Mouse (Mus musculus) lung, postnatal 25 days (tissue): ENCODE results near the gene Drg1.
A peak's percentile ranks its signal among the peaks of the same experiment; 100 is the strongest.

Experiments
- DNase-seq: peaks from one replicate; pipeline ENCODE4 v3.0.0; 2022; ENCODE audit warnings: low spot score

The Drg1 gene

GRCm38 (mm10) chr11:3289803-3290639, 23.8 kb upstream of the Drg1 start:
- DNase-seq = peak; percentile 80

- DNase-seq = peak; percentile 78
Observed at GRCm38 (mm10) chr11:3289302-3289802, 23.1 kb upstream of the Drg1 start.

- DNase-seq = peak; percentile 34
Observed at GRCm38 (mm10) chr11:3288521-3289301, 22.5 kb upstream of the Drg1 start, which contains the start of gene Patz1. Gene Patz1 (plus strand): TSS chr11:3288874.

- DNase-seq = no peak
Observed at GRCm38 (mm10) chr11:3287921-3288320, 21.7 kb upstream of the Drg1 start.

GRCm38 (mm10) chr11:3287131-3287530, 20.9 kb upstream of the Drg1 start:
- DNase-seq = no peak

- DNase-seq = no peak
Observed at GRCm38 (mm10) chr11:3285940-3286339, 19.7 kb upstream of the Drg1 start.

GRCm38 (mm10) chr11:3283645-3284044, 17.4 kb upstream of the Drg1 start:
- DNase-seq = peak; percentile 79

GRCm38 (mm10) chr11:3282887-3283286, 16.7 kb upstream of the Drg1 start:
- DNase-seq = no peak

DNA sequence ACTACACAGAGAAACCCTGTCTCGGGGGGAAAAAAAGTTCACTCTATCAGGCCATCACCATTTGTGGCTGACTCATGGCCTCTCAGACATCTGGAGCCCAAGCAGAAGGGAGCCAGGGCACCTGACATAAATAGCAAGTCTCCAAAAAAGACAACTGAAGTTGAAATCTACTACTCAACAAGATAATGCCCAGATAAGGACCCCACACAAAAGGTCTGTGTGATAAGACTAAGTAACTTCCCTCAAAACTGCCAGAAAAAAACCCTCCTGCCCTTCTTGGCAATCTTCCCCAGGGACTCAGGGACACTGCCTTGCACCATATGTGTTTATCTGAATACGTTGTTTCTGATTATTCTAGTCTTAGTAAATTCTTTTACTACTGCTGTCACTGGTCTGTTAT, 13.5 kb upstream of the Drg1 start:
- no peak for DNase-seq

- DNase-seq = no peak
Observed at GRCm38 (mm10) chr11:3278351-3278750, 12.1 kb upstream of the Drg1 start.

DNA sequence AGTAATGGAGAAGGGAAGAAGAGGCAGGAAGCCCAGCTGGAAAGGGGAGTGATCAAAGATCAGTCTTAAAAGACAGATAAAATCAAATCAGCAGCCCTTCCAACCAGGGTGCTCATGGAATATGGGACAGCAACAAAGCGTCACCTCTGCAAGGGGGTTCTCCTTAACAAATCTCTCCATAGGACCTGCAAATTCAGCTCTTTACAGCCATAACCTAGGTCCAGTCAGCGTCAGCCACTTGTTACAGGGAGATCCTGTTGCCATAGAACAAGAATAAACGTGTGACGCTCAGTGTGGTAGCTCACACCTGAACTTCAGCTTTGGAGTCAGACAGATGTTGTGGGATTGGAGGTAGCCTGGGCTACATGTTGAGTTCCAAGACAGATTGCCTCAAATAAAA, 3.0 kb upstream of the Drg1 start:
- no peak for DNase-seq

DNA sequence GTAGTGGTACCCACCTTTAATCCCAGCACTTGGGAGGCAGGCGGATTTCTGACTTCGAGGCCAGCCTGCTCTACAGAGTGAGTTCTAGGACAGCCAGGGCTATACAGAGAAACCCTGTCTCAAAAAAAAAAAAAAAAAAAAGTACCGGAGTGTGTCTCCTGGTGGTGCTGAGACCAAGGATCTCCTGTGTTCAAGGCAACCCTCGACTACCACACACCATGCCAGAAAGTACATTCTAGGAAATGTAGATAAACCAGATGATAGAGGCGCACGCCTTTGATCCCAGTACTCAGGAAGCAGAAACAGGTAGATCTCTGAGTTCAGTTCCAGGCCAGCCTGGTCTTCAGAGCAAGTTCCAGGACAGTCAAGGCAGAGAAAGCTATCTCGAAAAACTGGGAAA, 918 bp upstream of the Drg1 start:
- DNase-seq = no peak

GRCm38 (mm10) chr11:3265291-3266078, 730 bp downstream of the Drg1 start:
- peak; percentile 21 for DNase-seq

- no peak for DNase-seq
Observed at GRCm38 (mm10) chr11:3259537-3259936, 6.7 kb downstream of the Drg1 start.

DNA sequence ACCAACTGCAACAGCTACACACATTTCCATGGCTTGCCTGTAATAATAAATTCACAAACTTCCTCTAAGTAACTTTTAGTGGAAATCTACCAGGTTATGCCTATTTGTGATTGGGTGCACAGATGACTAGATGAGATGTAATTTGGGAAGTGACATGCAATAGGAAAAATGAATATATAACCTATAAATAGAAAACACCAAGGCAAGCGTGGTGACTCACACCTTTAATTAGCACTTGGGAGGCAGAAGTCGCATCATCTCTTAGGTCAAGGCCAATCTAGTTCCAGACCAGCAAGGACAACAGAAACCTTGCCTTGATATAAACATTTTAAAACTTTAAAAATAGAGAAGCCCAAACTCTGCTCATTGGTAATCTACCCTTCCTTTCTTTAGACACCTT, 18.8 kb downstream of the Drg1 start:
- no peak for DNase-seq

- DNase-seq = no peak
Observed at GRCm38 (mm10) chr11:3243771-3244170, 22.4 kb downstream of the Drg1 start.

DNA sequence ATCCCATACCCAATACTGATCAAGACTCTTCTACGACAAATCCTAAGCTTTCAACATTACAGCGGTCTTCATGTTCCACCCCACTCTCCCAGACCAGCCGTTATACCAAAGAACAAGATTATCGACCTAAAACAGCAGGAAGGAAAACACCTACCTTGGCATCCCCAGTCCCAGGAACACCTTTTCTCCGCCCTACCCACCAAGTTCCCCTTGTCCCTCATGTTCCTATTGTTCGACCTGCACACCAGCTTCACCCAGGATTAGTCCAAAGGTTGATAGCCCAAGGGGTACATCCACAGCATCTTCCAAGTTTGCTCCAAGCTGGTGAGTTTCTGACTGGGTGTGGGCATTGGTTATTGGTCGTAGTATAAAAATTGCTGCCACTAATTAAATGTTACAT, 23.8 kb downstream of the Drg1 start:
- no peak for DNase-seq

DNA sequence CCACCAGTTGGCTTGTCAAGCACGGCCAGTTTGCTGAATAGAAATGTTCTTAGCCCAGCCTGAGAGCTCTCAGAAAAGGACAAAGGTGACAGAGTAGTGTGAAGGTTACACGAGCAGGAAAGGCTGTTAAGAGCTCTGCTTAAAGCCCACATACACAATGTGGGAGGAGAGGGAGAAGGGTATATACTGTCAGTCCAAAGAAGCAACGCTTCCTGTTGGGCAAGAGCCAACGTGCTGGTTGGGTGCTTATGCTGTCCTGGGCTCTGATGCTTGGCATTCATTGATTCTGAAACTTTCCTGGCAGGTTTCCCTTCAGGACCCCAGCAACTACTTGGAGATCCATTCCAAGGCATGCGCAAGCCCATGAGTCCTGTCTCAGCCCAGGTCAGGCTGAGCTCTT, 30.9 kb downstream of the Drg1 start:
- DNase-seq = no peak

DNA sequence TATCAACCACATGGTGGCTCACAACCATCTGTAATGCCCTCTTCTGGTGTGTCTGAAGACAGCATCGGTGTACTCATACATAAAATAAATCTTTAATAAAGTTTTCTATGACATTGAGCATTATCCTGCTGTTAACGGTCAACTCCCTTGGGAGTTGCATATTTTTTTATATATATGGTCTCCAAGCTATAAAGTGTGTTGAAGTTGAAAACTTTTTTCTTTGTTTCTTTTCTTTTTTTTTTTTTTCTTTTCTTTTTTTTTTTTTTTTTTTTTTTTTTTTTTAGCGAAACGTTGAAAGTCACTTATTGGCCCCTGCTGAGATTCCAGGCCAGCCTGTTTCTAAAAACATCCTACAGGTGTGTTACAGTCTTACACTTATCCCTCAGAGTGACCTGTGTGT, 32.5 kb downstream of the Drg1 start:
- DNase-seq = no peak

GRCm38 (mm10) chr11:3232248-3232647, 34.0 kb downstream of the Drg1 start:
- no peak for DNase-seq

GRCm38 (mm10) chr11:3227113-3227512, 39.1 kb downstream of the Drg1 start:
- DNase-seq = no peak

DNA sequence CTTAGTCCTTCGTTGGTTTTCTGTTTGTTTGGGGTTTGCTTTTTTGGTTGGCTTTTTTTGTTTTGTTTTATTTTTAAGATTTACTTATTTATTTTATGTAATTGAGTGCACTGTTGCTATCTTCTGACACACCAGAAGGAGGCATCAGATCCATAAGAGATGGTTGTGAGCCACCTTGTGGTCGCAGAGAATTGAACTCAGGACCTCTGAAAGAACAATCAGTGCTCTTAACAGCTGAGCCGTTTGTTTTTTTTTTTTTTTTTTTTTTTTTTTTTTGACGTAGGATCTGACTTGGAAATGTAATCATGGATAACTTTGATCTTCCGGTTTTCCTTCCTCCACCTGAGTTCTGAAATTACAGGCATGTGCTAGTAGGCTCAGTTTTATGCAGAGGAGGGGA, 43.1 kb downstream of the Drg1 start:
- no peak for DNase-seq
